Mouse (Mus musculus) lung, adult 2 months (tissue): ENCODE data around the gene Dera.
"Not testable (repeated sequence)": the region's sequence is repeated elsewhere in the genome, so short reads cannot be mapped to it uniquely, and the experiment has no call there.

Experiments used
- CTCF ChIP-seq: fragments of 200-500 bp; IDR thresholded peaks from 2 replicates; pipeline ENCODE4 v1.5.1; 2011; ENCODE audit warnings: mild to moderate bottlenecking, low read length, control low read depth; ENCODE audit not compliant: insufficient read depth
- POLR2A ChIP-seq: fragments of 200-500 bp; IDR thresholded peaks from 2 replicates; pipeline ENCODE4 v1.6.1; 2011; ENCODE audit warnings: low read depth, mild to moderate bottlenecking, control low read depth, low read length, borderline replicate concordance; ENCODE audit errors: extremely low read depth

DNA sequence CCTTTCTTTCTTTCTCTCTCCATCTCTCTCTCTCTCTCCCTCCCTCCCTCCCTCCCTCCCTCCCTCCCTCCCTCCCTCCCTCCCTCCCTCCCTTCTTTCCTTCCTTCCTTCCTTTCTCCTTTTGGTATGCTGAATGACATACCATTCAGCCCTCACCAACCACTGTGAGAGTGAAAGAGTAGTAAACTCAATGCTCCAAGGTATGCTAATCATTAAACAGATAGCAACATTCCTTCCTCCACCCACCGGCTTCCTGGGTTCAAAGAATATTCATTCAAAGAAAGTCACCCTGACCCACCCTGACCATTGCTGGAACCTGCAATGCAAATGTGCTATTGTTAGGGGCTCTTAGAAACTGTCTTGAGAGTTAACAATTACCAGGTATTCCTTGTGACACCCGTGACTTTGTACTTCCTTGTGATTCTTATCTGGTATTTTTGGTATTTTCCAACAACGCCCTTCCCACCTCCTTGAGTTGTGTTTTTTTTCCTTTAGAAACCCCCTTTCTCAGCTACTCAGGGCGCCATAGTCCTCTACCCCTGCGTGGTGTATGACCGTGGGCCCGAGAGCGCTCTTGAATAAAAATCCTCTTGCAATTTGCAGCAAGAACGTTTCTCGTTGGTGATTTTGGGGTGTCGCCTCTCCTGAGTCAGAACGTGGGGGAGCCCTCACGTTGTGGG lies 45.5 kb upstream of the Dera start:
- not testable (repeated sequence) for TF ChIP-seq POLR2A, CTCF
